Mouse (Mus musculus) activated CD4-positive, CD25-positive, alpha-beta regulatory T cell, adult 4 months (primary cell): Measurements from ENCODE around the gene Vmn2r74. TPM values are rescaled to one million over a fixed set of nuclear protein-coding genes. Genes with fewer than 3 reads are reported as not detected.

Source experiments
- ATAC-seq: one replicate; pipeline ENCODE4 v1.8.0; 2017
- polyA plus RNA-seq, 2 experiments: library from polyadenylated mRNA; unstranded; fragments of 100-300 nt; shearing (Covaris generic); gene quantifications; one replicate each; pipeline ENCODE4 v1.2.1; 2017

The Vmn2r74 gene
- polyA plus RNA-seq: not detected

DNA sequence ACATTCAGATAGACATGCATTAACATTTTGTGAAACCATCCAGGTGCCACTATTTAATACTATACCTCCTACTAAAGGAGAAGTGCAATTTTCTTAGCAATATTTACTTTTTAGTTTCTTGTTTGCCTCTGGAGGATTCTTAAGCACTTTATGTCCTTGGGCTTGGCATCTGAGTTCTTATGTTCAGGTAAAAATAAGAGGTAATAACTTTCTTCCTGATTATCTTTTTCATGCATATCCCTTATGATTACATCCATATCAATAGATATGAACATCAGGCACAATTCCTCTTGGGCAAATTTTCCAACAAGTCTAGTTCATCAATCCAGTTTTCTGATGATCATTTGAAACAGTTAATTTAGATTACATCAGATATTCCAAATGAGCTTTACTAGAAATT, at the start of gene Vmn2r74:
Gene Vmn2r74 (minus strand): TSS at position 101 of the 400 bp plus-strand sequence.
- no peak for ATAC-seq

DNA sequence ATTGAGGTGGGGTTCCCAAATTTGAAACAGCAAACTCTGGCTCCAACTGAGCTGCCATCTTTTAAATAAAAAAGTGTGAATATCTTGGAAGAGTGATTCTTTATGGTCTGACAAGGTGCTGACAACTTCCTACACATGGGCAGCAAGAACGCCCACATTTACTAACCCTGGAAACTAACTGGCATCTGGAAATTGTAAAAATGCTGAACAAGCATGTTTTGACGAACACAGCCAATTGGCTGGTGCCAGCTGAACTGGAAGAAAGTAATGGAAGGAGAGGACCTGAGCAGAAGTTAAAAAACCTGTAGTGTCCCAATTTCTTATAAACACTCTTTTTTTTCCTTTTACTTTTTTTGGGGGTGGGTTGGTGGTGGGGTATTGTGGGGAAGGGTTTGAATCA, 46.1 kb upstream of the Vmn2r74 start:
- no peak for ATAC-seq

Other genes starting within 250 kb of the Vmn2r74 start
- not detected for gene Vmn2r72, start 206.5 kb downstream of the Vmn2r74 start, polyA plus RNA-seq
- not detected for gene Vmn2r73, start 85.4 kb downstream of the Vmn2r74 start, polyA plus RNA-seq
- under 1 TPM in 1 of 2 experiments, not detected in 1; 0.08 TPM for gene Vmn2r75, start 210.1 kb upstream of the Vmn2r74 start, polyA plus RNA-seq